Mouse (Mus musculus) left cerebral cortex, adult 2 months (tissue): ENCODE measurements around the gene Pgls. TPM values are rescaled to one million over a fixed set of nuclear protein-coding genes. Genes with fewer than 3 reads are reported as not detected.
A peak's percentile ranks its signal among the peaks of the same experiment; 100 is the strongest.

Source experiments
- DNase-seq, 2 experiments: peaks; one replicate each; pipeline ENCODE4 v3.0.0; 2021 to 2022; ENCODE audit warnings: low spot score in 2 of 2, mixed read lengths in 1 of 2; ENCODE audit errors: extremely low spot score in 1 of 2
- H3K27ac ChIP-seq: fragments of 200-600 bp; 2 replicates; pipeline ENCODE4 v1.8.1; 2022
- H3K4me3 ChIP-seq: fragments of 200-600 bp; 2 replicates; pipeline ENCODE4 v1.8.1; 2022
- CTCF ChIP-seq: fragments of 200-600 bp; IDR thresholded peaks from 2 replicates; pipeline ENCODE4 v1.8.1; 2022; ENCODE audit warnings: antibody characterized with exemption, mild to moderate bottlenecking, moderate library complexity
- intact Hi-C: fragments of 180-260 bp; cut with DNase I; formaldehyde crosslinking; loops from one replicate; pipeline ENCODE4 v1.15.1; 2025
- microRNA-seq, 2 experiments: library from miRNA; unstranded; fragments of <30 nt; microRNA quantifications; one replicate each; pipeline ENCODE4 v1.2.0; 2021
- total RNA-seq, 2 experiments: library from RNA; stranded (reverse); gene quantifications; 2 replicates each; pipeline ENCODE4 v1.2.3; 2021

Gene Pgls
- total RNA-seq, 2 experiments from 2014 or later: 29.1 to 33.0 TPM

- TF ChIP-seq CTCF: peak; percentile 45
- intact Hi-C loops: loop anchor here (1.0 kb wide), 1 partner anchor 18 kb away; no protein-coding TSS in a partner anchor
- peak overlapping the region; percentile 38 for H3K4me3 ChIP-seq
- DNase-seq: peak; percentile 89 to 90
- peak overlapping the region; percentile 79 for H3K27ac ChIP-seq
Observed at GRCm38 (mm10) chr8:71629096-71629697, 37.2 kb downstream of the Pgls start.

- no peak for TF ChIP-seq CTCF
- no peak overlapping the region for H3K27ac ChIP-seq
- no peak for DNase-seq
- intact Hi-C loops: loop anchor here (1.0 kb wide), 1 partner anchor 18 kb away; no protein-coding TSS in a partner anchor
- peak overlapping the region; percentile 38 for H3K4me3 ChIP-seq
Observed at GRCm38 (mm10) chr8:71629781-71630212, 37.8 kb downstream of the Pgls start.

GRCm38 (mm10) chr8:71630761-71631160 is 38.8 kb downstream of the Pgls start:
- Histone ChIP-seq H3K27ac (no peak overlapping the region), H3K4me3 (no peak overlapping the region)
- DNase-seq: no peak
- no peak for TF ChIP-seq CTCF
- intact Hi-C loops: no loop called here

GRCm38 (mm10) chr8:71631897-71632296 is 39.9 kb downstream of the Pgls start:
- TF ChIP-seq CTCF: no peak
- intact Hi-C loops: no loop called here
- no peak overlapping the region for H3K27ac ChIP-seq
- DNase-seq: no peak
- no peak overlapping the region for H3K4me3 ChIP-seq

- Histone ChIP-seq H3K4me3 (no peak overlapping the region), H3K27ac (no peak overlapping the region)
- intact Hi-C loops: no loop called here
- TF ChIP-seq CTCF: peak; percentile 38
- DNase-seq: no peak
Observed at GRCm38 (mm10) chr8:71633164-71633563, 41.2 kb downstream of the Pgls start.

- H3K4me3 ChIP-seq: no peak overlapping the region
- no peak overlapping the region for H3K27ac ChIP-seq
- no peak for TF ChIP-seq CTCF
- DNase-seq: no peak
- intact Hi-C loops: no loop called here
Observed at GRCm38 (mm10) chr8:71633981-71634667, 42.1 kb downstream of the Pgls start.

- no peak overlapping the region for H3K27ac ChIP-seq
- intact Hi-C loops: no loop called here
Observed at GRCm38 (mm10) chr8:71637149-71638095, 45.4 kb downstream of the Pgls start.

GRCm38 (mm10) chr8:71638321-71638720 is 46.3 kb downstream of the Pgls start:
- Histone ChIP-seq H3K27ac (no peak overlapping the region), H3K4me3 (no peak overlapping the region)
- no peak for DNase-seq
- TF ChIP-seq CTCF: no peak
- intact Hi-C loops: no loop called here

More at GRCm38 (mm10) chr8:71637149-71638095, 45.4 kb downstream of the Pgls start:
- no peak overlapping the region for H3K4me3 ChIP-seq
- no peak for DNase-seq
- no peak for TF ChIP-seq CTCF

- no peak for TF ChIP-seq CTCF
- Histone ChIP-seq H3K4me3 (no peak overlapping the region), H3K27ac (no peak overlapping the region)
- intact Hi-C loops: no loop called here
- DNase-seq: no peak
Observed at GRCm38 (mm10) chr8:71639318-71639717, 47.3 kb downstream of the Pgls start.

- no peak for TF ChIP-seq CTCF
- no peak for DNase-seq
- no peak overlapping the region for H3K4me3 ChIP-seq
- no peak overlapping the region for H3K27ac ChIP-seq
- intact Hi-C loops: no loop called here
Observed at GRCm38 (mm10) chr8:71645510-71645909, 53.5 kb downstream of the Pgls start.

Small RNAs within 50 kb of the gene (microRNA-seq; reads per million reads assigned to microRNA genes)
- 37.8 to 49.9 reads per million in 2 experiments for gene Mir6769b

Other genes starting within 250 kb of the Pgls start
- 100 to 1,000 TPM; 110 to 113 TPM for gene Use1, start 225.3 kb upstream of the Pgls start, total RNA-seq
- gene Ocel1, start 220.9 kb upstream of the Pgls start, total RNA-seq: 10 to 100 TPM; 16.6 to 19.0 TPM
- gene Nr2f6, start 210.2 kb upstream of the Pgls start, total RNA-seq: 10 to 100 TPM; 41.7 to 44.8 TPM
- 1 to 10 TPM; 4.6 to 4.7 TPM for gene Ushbp1, start 196.4 kb upstream of the Pgls start, total RNA-seq
- gene Babam1, start 195.3 kb upstream of the Pgls start, total RNA-seq: 100 to 1,000 TPM in 1 of 2 experiments, 10 to 100 TPM in 1; 97.3 to 107 TPM
- under 1 TPM; 0.35 to 0.36 TPM for gene Ankle1, start 186.2 kb upstream of the Pgls start, total RNA-seq
- 100 to 1,000 TPM; 302 to 335 TPM for gene Abhd8, start 128.5 kb upstream of the Pgls start, total RNA-seq
- gene Mrpl34, start 127.2 kb upstream of the Pgls start, total RNA-seq: 10 to 100 TPM; 49.2 to 57.1 TPM
- gene Dda1, start 123.0 kb upstream of the Pgls start, total RNA-seq: 10 to 100 TPM; 75.0 to 87.0 TPM
- gene Ano8, start 106.2 kb upstream of the Pgls start, total RNA-seq: 10 to 100 TPM; 62.5 to 64.0 TPM
- 10 to 100 TPM; 33.0 to 37.4 TPM for gene Gtpbp3, start 104.1 kb upstream of the Pgls start, total RNA-seq
- 1 to 10 TPM; 8.5 to 9.1 TPM for gene Plvap, start 80.4 kb upstream of the Pgls start, total RNA-seq
- gene Ccdc194, start 66.5 kb upstream of the Pgls start, total RNA-seq: not detected
- 1 to 10 TPM; 3.5 to 4.0 TPM for gene Bst2, start 54.7 kb upstream of the Pgls start, total RNA-seq
- gene Mvb12a, start 49.3 kb upstream of the Pgls start, total RNA-seq: 10 to 100 TPM; 37.2 to 37.6 TPM
- not detected for gene Tmem221, start 33.3 kb upstream of the Pgls start, total RNA-seq
- under 1 TPM in 1 of 2 experiments, not detected in 1; 0.11 TPM for gene Nxnl1, start 25.6 kb upstream of the Pgls start, total RNA-seq
- 100 to 1,000 TPM; 108 to 109 TPM for gene Slc27a1, start 23.3 kb upstream of the Pgls start, total RNA-seq
- gene Fam129c, start 5.5 kb downstream of the Pgls start, total RNA-seq: 1 to 10 TPM; 3.1 to 4.0 TPM
- 10 to 100 TPM; 47.2 to 50.9 TPM for gene Colgalt1, start 18.8 kb downstream of the Pgls start, total RNA-seq
- gene Unc13a, start 79.6 kb downstream of the Pgls start, total RNA-seq: 100 to 1,000 TPM; 313 to 351 TPM
- 1 to 10 TPM; 5.5 to 5.8 TPM for gene Jak3, start 84.1 kb downstream of the Pgls start, total RNA-seq
- gene Insl3, start 97.0 kb downstream of the Pgls start, total RNA-seq: 1 to 10 TPM; 1.2 to 4.7 TPM
- gene B3gnt3, start 109.6 kb downstream of the Pgls start, total RNA-seq: under 1 TPM; 0.68 to 0.79 TPM
- gene Fcho1, start 133.5 kb downstream of the Pgls start, total RNA-seq: 100 to 1,000 TPM; 184 TPM